Mouse (Mus musculus) large intestine, adult 2 months (tissue): ENCODE data around the gene Grm4. TPM values are rescaled to one million over a fixed set of nuclear protein-coding genes. Genes with fewer than 3 reads are reported as not detected.

Experiments used
- DNase-seq: peaks from one replicate; pipeline ENCODE4 v3.0.0-alpha.2; 2012; ENCODE audit warnings: low read depth, low spot score
- WGBS: fragments of 180-500 bp; shearing (Covaris S2); methylation state at CpG from one replicate; pipeline ENCODE4 v1.1.7; 2018; 5-methylcytosine and 5-hydroxymethylcytosine counted together
- polyA plus RNA-seq: library from polyadenylated mRNA; depleted of rRNA; stranded (reverse); fragments of >200 nt; gene quantifications from 2 replicates; pipeline ENCODE4 v1.2.3, GENCODE M21; 2012

Gene Grm4
- polyA plus RNA-seq, 1 experiment, result 0.84 TPM

DNA sequence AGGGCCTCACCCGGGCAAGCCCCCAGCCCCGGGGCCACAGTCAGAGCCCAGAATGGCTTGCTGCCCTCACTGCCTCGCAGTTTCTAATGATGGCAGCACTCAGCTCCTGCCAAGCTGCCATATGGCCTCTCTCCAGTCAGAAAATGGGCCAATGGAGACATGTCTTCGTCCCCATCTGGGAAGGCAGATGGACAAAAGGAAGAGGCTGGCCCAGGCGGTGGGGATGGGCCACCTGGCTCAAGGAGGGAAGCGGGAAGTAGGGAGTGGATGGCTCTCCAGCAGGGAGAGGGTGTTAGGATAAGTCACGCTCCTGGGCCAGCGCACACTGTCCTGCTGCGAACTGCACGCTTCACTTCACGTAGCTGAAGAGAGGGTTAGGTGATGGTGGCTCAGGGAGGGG lies 64.8 kb downstream of the Grm4 start:
- 73% methylated on average over 11 of the region's 11 CpGs for WGBS
- DNase-seq, result no peak

DNA sequence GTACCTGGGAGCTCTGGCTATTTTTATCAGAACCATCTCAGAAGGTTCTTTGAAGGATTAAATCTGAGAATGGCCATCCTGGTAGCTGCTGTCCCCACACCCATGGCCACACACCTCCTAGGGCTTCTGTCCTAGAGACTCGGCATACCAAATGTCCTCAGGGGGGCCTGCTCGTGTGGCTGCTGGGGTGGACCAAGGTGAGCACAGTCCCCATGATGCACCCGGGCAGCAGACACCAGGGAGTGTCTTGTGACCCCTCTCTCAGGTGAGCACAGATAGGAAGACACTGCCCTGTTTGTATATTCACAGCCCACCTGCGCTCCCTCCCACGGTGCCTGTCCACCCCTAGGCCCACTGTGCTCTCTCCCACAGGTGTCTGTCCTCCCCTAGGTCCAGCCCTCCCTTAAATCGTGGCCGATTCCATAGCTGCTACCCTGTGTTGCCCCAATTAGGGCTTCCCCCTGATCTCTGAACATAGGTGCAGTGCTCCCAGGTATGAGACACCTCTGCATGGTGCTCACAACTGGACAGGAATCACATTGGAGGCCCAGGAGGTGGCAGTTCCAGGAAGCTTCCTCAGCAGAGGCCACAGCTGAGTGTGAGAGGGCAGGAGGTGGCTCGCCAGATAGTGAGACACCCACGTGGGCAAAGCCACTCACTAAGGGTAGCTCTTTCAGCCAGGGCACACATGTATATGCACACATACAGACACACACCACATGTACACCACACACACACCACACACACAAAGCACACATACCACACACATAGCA lies 66.0 kb downstream of the Grm4 start:
- DNase-seq, result no peak
- 65% methylated on average over 9 of the region's 9 CpGs for WGBS

DNA sequence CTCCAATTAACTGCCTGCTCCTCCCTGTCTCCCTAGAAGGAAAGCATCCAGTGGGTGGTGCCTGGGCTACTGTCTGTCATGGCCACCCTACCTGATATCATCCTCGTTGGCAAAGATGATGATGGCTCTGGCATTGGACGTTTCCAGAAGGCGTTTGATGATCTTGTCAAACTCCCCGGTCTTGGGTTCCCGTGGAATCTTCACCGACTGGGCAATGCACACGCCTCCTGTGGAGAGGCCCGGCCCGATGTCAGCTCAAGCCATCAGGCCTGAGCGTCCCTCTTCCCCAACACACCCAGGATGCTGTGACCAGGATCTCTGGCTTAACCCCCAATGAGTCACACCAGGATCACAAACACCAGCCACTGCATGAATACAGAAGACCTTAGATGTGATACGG lies 66.8 kb downstream of the Grm4 start:
- DNase-seq, result no peak
- WGBS, result 82% methylated on average over 11 of the region's 11 CpGs

DNA sequence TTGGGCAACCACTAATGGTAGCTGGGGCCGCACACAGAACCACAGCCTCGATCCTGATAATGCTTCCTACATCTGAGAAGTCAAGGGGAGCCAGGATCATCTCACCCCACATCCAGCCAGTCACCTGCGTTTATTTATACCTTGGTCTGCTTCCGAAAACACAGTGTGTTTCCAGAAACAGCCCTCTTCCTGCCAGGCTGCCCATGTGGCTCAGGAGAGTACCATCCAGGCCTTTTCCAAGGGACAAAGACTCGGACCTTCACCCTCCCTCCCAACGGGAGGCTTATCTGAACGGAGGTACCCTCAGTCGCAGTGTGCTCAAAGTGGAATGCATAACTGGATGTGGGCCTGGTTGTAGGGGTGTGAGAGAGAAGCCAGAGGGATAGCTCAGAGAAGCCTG lies 68.2 kb downstream of the Grm4 start:
- 77% methylated on average over 8 of the region's 8 CpGs for WGBS
- no peak for DNase-seq

DNA sequence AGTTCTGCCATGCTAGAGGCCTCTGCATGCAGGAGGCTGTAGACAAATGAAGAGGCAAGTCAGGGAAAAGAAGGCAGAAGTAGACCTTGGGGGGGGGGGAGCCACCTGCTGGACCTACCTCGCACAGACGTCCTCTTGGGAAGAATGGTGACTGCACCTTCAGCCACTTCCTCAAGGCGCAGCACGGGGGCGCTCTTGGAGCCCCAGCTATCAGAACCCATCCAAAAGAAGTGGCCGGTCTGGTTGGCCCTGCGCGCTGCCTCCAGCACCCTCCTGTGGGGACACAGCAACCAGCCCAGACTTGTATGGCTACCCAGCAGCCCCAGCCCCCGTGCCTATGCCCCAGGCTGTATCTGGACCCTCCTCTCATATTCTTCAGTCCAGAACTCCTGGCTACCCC lies 69.4 kb downstream of the Grm4 start:
- WGBS, result 28% methylated on average over 9 of the region's 9 CpGs
- no peak for DNase-seq

DNA sequence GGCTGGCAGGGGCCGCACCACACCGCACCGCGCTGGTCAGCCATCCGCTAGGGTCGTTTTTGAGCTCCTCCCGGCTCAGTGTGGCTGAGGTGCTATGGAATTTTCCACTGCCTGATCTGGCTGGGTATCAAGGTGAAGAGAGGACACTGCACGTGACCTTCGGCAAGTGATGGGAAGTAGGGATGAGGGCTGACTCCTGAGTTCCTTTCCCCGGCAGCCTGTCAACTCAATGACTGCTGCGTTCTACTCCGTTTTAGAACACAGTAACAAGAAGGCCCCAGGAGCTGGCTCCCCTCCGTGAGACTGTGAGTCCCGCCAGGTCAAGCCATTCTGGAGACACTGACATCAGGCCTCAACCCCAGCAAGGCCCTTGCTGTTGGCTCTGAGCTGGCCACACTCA lies 70.0 kb downstream of the Grm4 start:
- no peak for DNase-seq
- WGBS, result 83% methylated on average over 14 of the region's 14 CpGs

DNA sequence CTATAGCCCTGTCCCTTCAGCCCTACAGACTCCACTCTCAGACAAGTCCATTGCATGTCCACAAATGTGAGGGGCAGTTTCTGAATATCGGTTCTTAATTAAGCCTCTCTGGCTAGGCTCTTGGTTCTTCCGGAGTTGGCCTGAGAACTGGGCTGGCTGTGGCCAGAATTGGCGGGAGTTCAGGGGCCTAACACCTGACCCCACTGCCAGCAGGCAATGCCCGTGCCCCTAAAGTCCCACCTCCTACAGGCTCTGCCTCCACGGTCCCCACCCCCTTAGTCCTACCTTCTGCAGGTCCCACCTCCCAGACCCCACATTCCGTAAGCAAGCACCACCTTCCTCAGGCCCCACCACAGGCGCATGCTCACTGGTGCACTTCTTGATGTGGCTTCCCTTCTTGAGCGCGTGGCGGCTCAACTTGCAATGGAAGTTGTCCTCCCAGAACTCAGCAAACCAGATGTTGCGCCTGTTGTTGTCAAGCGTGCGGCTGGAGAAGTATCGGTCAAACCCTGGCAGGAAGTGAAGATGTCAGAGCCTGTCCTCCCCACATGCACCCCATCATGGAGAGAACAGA lies 71.4 kb downstream of the Grm4 start:
- 83% methylated on average over 14 of the region's 14 CpGs for WGBS
- no peak for DNase-seq

DNA sequence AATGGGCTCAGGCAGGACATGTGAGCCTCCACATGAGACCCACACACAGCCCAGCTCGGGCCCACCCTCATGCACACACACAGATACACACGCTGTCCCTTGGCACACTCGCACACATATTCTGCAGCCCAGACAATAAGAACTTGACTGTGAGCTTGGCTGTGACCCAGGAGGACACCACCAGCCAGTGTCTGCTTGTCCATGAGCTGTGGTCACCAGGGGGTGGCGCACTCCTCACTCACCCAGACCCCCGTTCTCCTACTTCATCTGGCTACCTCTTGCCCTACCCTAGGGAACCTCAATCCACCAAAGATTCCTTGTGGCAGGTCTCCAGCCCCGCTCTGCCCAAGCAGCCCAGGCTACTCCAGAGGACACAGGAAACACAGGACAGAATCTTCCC lies 72.5 kb downstream of the Grm4 start:
- WGBS, result 74% methylated on average over 6 of the region's 6 CpGs
- no peak for DNase-seq

DNA sequence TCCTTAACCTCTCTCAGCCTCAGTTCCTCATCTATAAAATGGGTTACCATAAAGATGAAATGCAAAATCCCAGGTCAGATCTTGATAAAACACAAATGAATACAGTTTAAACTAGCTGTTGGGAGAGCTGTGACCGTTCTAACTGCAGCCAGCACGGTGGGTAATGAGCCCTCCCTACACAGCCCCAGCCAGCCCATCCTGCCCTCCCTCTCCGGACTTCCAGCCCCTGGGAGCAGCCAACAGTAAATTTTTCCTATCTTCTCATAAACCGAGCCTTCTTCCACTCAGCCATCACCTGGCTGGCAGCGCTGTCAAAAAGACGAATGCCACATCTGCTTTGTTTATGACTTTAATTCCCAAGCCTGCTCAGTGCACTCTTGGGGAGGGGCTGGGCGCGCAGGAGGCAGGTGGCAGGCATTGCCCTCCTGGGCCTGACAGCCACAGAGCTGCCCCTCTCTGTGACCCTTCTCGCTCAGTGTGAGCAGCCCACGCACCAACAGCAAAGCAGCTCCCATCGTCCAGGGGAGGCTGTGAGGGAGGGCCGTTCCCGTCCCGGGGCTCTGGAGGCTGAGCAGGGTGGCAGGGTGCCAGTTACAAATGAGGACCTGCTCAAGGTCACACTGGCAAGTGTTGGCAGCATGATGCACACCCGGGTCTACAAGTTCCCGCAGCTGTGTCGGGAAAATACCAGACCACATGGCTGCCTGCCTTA lies 75.7 kb downstream of the Grm4 start:
- no peak for DNase-seq
- WGBS, result 6% methylated on average over 17 of the region's 17 CpGs

DNA sequence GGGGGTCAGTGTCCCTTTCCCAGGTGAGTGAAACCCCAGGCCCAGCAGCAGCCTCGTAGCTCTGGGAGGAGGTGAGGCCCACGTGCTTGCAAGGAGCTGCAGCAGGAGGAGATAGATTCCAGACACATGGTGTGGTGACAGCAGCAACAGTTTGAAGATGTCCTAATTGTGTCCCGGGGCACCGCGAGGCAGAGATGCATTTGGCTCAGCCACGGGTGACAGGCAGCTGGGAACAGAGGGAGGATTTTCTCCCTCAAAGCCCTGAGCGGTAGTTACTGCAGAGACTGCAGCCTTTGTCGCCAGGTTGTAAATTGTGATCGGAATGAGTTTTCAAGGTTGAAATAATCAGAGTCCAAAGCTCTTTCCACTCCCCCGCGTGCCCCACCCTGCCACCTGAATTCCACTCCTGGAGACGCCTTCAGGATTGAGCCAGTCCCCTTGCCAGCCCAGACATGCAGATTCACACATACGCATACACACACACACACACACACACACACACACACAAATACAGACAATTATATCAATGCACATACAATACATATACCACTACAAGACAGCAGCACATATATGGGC lies 78.6 kb downstream of the Grm4 start:
- peak; percentile 62 for DNase-seq
- 17% methylated on average over 13 of the region's 13 CpGs for WGBS

DNA sequence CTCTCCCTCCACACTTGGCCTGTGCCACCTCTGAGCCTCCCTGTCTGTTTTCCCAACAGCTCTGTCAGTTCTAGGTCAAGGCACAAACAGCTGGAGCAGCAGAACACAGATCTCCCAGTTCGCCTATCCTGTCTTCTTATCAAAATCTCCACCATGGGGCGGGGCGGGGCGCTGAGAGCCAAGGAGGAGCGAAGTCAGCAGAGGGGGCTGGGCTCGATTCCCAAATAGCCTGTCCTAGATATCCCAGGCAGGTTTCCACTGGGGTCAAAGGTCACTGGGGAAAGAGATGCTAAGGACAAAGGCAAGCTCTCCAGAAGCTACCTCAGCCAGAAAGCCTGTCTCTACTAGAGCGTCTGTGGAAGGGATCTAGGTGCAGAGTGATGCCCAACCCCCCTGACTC lies 79.4 kb downstream of the Grm4 start:
- DNase-seq, result no peak
- 32% methylated on average over 7 of the region's 7 CpGs for WGBS

DNA sequence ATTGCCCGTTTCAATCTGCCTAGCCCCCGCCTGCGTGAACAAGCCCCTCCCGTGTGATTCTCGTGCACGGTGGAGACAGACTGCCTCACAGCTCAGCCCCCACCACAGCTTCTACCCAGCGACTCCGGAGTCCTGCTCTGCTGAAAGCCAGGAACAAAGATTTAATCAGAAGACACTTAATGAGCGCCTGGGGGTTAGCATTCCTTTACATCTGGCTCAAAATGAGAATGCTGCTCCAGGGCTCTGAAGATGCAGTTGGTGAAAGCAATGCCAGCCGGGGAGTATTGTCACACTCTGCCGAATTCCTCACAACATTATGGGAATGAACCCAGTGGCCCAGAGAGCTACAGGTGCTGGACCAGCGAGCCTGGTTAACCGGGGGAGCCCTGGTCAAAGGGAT lies 85.4 kb downstream of the Grm4 start:
- no peak for DNase-seq
- WGBS, result 54% methylated on average over 13 of the region's 13 CpGs

DNA sequence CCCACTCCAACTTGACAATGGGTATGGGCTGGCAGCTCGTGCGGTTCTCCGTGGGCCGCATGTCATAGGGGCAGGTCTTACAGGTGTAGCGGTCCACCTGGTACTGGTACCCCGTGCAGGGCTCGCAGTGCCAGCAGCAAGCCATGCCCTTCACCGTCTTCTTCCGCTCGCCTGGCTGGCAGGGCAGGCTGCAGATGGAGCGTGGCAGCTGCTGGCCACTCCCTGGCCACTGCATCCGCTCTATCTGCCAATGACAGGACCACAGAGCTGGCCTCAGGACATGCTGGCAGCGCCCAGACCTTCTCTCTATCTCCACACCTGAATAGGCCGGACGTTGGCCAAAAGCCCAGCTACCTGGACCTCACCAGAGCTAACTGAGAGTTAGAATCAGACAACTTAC lies 86.0 kb downstream of the Grm4 start:
- DNase-seq, result no peak
- WGBS, result 87% methylated on average over 15 of the region's 15 CpGs

DNA sequence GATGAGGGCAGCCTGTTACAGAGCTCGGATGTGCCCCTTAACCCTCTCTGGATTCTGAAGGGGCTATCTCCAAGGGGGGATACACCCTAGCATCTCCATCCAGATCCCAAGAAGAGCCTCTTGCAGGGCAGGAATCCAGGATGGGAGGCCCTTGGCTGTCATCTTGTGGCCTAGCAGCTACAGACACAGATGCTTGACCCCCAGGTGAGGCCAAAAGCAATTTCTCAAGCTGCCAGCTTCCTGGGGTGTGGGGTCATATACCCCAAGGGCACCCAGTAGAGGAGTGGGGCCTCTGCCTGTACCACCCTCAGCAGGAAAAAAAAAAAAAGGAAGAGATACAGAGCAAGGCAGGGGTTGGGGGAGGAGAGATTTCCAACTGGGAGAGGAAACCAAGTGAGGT lies 87.1 kb downstream of the Grm4 start:
- WGBS, result 88% methylated on average over 1 of the region's 1 CpGs
- DNase-seq, result no peak

DNA sequence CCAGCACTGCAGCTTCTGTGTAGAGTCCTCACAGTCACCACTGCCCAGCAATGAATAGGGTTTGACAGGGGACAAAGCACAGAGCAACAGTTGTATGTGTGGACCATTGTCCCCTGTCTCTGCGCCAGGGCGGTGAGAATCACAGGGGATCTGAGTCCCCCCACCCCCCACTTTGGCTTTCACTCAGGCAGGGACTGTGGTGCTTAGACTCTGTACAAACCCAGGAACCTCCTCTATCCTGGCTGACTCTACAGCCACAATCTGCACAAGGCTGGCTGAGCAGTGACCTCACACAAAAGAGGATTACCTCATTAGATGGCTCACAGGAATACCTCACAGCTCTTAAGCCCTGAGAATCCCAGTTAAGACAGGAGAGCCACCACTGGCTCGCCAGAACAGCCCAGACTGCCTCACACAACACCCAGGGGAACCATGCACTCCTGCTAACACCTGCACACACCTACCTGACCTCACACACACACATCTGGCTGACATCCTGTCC lies 88.0 kb downstream of the Grm4 start:
- WGBS, result 82% methylated on average over 3 of the region's 3 CpGs
- DNase-seq, result no peak

DNA sequence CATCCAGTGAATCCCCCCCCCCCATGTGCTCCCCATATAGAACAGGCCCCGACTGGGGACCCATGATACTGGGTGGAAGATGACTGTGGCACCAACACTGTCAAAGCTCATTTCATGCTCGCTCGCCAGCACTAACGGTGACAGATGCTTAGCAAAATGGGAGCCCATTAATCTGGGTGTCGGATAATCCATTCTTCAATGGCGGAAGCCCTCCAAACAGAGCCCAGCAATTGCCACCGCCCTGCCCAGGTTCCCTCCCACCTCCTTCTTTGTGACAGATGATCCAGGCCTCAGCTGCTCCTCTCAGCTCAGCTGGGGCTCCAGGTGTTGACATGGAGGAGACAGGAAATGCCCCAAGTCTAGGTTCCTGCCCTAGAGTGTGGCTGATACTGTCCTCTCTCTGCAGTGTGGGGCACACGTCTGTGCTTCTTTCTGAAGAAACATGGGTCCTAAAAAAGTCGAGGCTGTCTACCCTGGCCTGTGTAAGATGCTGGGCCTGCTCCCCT lies 89.0 kb downstream of the Grm4 start:
- 87% methylated on average over 9 of the region's 9 CpGs for WGBS
- no peak for DNase-seq

DNA sequence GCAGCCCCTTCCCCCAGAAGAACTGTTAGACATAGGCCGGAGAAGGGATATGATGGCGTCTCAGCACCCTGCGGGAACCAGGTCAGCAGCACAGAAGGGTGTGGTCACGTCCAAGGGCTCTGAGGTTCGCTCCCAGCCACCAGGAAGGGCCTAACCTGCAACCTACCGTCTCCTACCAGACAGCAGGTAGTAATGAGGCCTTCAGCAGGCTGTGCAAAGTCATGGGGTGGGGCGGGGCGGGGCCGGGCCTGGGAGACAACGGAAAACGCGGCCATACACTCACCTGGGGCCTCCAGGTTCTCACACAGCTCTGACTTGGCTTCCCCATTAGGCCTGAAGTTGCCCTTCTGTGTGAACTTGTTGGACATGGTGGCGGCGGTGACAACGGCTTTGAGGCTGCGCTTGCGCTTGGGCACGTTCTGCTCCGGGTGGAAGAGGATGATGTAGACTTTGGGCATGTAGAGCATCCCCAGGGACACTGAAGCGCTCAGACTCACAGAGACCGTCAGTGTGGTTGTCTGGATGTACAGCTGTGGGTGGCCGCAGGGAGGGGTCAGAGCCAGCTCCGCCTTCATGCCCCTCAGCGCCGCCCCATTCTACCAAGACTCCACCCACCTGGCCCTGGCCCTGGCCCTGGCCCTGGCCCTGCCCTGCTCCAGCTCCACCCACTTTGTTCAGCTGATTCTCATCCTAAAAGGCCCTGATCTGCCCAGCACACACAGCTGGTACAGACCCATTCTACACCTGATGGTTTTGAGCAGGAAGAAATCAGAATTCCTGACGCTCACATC lies 90.0 kb downstream of the Grm4 start:
- no peak for DNase-seq
- 65% methylated on average over 26 of the region's 26 CpGs for WGBS

DNA sequence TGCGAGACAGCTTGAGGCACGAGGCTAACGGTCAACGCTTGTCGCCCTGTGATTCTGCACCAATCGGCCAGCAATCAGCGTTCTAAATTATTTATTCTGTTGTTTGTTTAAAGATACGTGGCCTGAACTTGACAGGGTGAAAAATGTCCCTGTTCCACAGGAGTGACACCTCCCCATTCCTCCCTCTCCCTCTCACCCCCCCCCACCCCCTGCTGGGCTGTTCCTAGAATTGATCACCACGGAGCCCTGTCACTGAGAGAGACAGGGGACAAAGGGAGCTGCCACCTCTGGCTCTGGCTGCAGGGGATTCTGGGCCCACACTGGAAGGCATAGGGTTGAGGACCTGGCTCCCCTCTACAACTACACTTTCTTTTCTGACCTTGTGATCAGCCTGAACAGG lies 91.4 kb downstream of the Grm4 start:
- 39% methylated on average over 9 of the region's 9 CpGs for WGBS
- no peak for DNase-seq

DNA sequence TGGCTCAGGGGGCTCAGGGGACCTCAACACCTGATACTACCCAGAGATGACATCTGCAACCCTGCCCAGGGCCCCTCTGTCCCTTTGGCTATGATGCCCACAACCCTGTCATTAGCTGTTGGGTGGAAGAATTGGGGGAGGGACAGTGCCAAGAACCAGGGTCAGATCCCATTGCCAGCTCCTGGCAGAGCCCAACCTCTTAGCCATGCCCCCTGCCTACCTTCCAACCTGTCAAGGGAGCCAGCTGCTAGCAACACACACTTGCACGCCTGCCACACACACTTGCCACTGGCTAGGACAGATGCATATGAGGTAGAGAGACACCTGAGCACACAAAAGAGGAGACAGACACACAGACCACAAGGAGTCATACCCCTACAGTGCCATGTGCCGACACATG lies 96.2 kb downstream of the Grm4 start:
- DNase-seq, result no peak
- 92% methylated on average over 2 of the region's 2 CpGs for WGBS

DNA sequence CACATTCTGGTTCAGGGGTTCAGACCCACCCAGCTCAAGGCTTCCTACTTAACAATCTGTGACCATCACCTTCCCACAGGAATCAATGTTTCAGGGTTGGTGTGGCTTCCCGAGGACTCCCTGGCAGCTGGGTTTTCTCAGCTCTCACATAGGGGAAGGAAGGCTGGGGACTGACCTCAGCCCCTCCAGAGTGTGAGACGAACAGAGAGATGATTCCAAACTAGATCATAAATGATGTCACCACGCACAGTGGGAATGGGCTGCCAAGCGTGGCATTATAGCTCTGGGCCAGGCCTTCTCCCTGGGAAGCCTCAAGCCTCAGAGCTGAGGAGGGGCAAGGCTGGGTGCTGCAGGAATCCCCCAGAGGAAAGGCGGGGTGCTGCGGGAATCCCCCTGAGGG lies 96.8 kb downstream of the Grm4 start:
- no peak for DNase-seq
- 62% methylated on average over 6 of the region's 6 CpGs for WGBS
